In genomic region chr19:26977887-26978639, GRCm38 (mm10) we compare ENCODE assay signal across 11 mouse cellular contexts.
DNase-seq lines count a peak whose midpoint lies in the region; ATAC-seq and TF ChIP-seq lines count a peak whose summit lies in the region.
"Had no signal": no experiment of that assay in that cellular context is flagged by ENCODE, and none has a peak within 500 bp of the region (broad histone marks: within the 10 kb centered on the region; RNA-seq: fewer than 3 reads in every experiment).

No protein-coding gene starts in this region.

- no peak for TF ChIP-seq POLR2A in kidney, adult 2 months (IDR thresholded peaks at IDR 0.05; ENCODE audit: low read depth, low read length)

- no peak overlapping the region for H3K4me3 ChIP-seq in embryonic facial prominence, embryonic 14.5 days (ENCODE audit: low read depth, low read length)
- H3K4me3 ChIP-seq in kidney, adult 2 months (ENCODE audit: insufficient read depth, low read depth, low read length), result no peak overlapping the region
- no peak overlapping the region for H3K4me3 ChIP-seq in midbrain, embryonic 16.5 days (ENCODE audit: low read depth, low read length)
- no peak overlapping the region for H3K4me3 ChIP-seq in intestine, postnatal 0 days (ENCODE audit: low read depth, low read length)
- H3K4me3 ChIP-seq in lung, postnatal 0 days (ENCODE audit: low read depth, low read length), result no peak overlapping the region
- H3K4me3 ChIP-seq: layer of hippocampus, adult 2 months; liver, embryonic 13.5 days had no signal

- H3K27ac ChIP-seq in embryonic facial prominence, embryonic 14.5 days (replicated peaks; ENCODE audit: low read depth, low read length), result no peak overlapping the region
- no peak overlapping the region for H3K27ac ChIP-seq in kidney, adult 2 months (ENCODE audit: insufficient read depth, low read depth, low read length)
- peak overlapping the region; percentile 61 for H3K27ac ChIP-seq in midbrain, embryonic 16.5 days (ENCODE audit: low read length)
- no peak overlapping the region for H3K27ac ChIP-seq in intestine, postnatal 0 days (ENCODE audit: low read depth, low read length)
- H3K27ac ChIP-seq in lung, postnatal 0 days (ENCODE audit: low read length), result no peak overlapping the region
- H3K27ac ChIP-seq: layer of hippocampus, adult 2 months; liver, embryonic 13.5 days had no signal

- no peaks in the 10 kb centered on the region for H3K9me3 ChIP-seq in embryonic facial prominence, embryonic 14.5 days (ENCODE audit: control insufficient read depth, low read length)
- H3K9me3 ChIP-seq in midbrain, embryonic 16.5 days (replicated peaks; ENCODE audit: control insufficient read depth, low read length, poor library complexity, severe bottlenecking), result no peaks in the 10 kb centered on the region
- no peaks in the 10 kb centered on the region for H3K9me3 ChIP-seq in intestine, postnatal 0 days (ENCODE audit: control insufficient read depth)
- H3K9me3 ChIP-seq in lung, postnatal 0 days (ENCODE audit: low read length), result no peaks in the 10 kb centered on the region
- H3K9me3 ChIP-seq: liver, embryonic 13.5 days had no signal

- no peak overlapping the region for H3K9ac ChIP-seq in embryonic facial prominence, embryonic 14.5 days (ENCODE audit: low read depth, low read length)
- H3K9ac ChIP-seq in midbrain, embryonic 16.5 days (ENCODE audit: low read depth, low read length), result peak overlapping the region; percentile 44; the same call in 1 of the 2 replicates
- H3K9ac ChIP-seq in intestine, postnatal 0 days (ENCODE audit: low read depth, low read length), result no peak overlapping the region
- no peak overlapping the region for H3K9ac ChIP-seq in lung, postnatal 0 days (replicated peaks; ENCODE audit: low read depth)
- H3K9ac ChIP-seq: liver, embryonic 13.5 days had no signal

- H3K4me2 ChIP-seq in embryonic facial prominence, embryonic 14.5 days (ENCODE audit: low read depth, low read length), result no peak overlapping the region
- peak overlapping the region; percentile 34 for H3K4me2 ChIP-seq in midbrain, embryonic 16.5 days (ENCODE audit: low read length)
- H3K4me2 ChIP-seq in intestine, postnatal 0 days (replicated peaks; ENCODE audit: low read depth), result no peak overlapping the region
- no peak overlapping the region for H3K4me2 ChIP-seq in lung, postnatal 0 days (replicated peaks; ENCODE audit: low read depth, low read length)
- H3K4me2 ChIP-seq: liver, embryonic 13.5 days had no signal

- H3K27me3 ChIP-seq in embryonic facial prominence, embryonic 14.5 days (replicated peaks; ENCODE audit: control insufficient read depth, insufficient read depth, low read length), result no peaks in the 10 kb centered on the region
- no peaks in the 10 kb centered on the region for H3K27me3 ChIP-seq in kidney, adult 2 months (replicated peaks; ENCODE audit: control insufficient read depth, insufficient read depth, low read length)
- H3K27me3 ChIP-seq in midbrain, embryonic 16.5 days (ENCODE audit: control insufficient read depth, insufficient read depth, low read depth, low read length), result no peaks in the 10 kb centered on the region
- no peaks in the 10 kb centered on the region for H3K27me3 ChIP-seq in intestine, postnatal 0 days (replicated peaks; ENCODE audit: control insufficient read depth, insufficient read depth, low read length)
- no peaks in the 10 kb centered on the region for H3K27me3 ChIP-seq in lung, postnatal 0 days (replicated peaks; ENCODE audit: insufficient read depth, low read length)
- H3K27me3 ChIP-seq: liver, embryonic 13.5 days had no signal

- H3K36me3 ChIP-seq in embryonic facial prominence, embryonic 14.5 days (ENCODE audit: control insufficient read depth, insufficient read depth, low read length), result no peaks in the 10 kb centered on the region
- no peaks in the 10 kb centered on the region for H3K36me3 ChIP-seq in kidney, adult 2 months (ENCODE audit: control insufficient read depth, insufficient read depth, low read length)
- H3K36me3 ChIP-seq in midbrain, embryonic 16.5 days (ENCODE audit: control insufficient read depth, insufficient read depth, low read length), result no peaks in the 10 kb centered on the region
- no peaks in the 10 kb centered on the region for H3K36me3 ChIP-seq in intestine, postnatal 0 days (ENCODE audit: control insufficient read depth, insufficient read depth)
- H3K36me3 ChIP-seq in lung, postnatal 0 days (ENCODE audit: insufficient read depth, low read length), result no peaks in the 10 kb centered on the region
- H3K36me3 ChIP-seq: liver, embryonic 13.5 days had no signal

- no peak for TF ChIP-seq EP300 in lung, postnatal 0 days (IDR thresholded peaks at IDR 0.05)

- no peak; the same call in 1 of the 2 replicates for TF ChIP-seq CTCF in kidney, adult 2 months (conservative IDR thresholded peaks at IDR 0.05; ENCODE audit: insufficient read depth, insufficient read length, low read depth, low read length)
- TF ChIP-seq CTCF in intestine, postnatal 0 days (IDR thresholded peaks at IDR 0.05; ENCODE audit: low read depth), result no peak
- TF ChIP-seq CTCF in lung, postnatal 0 days (IDR thresholded peaks at IDR 0.05), result no peak

- H3K4me1 ChIP-seq in embryonic facial prominence, embryonic 14.5 days (ENCODE audit: control insufficient read depth, insufficient read depth, low read length), result peaks cover 12% of the 10 kb centered on the region
- H3K4me1 ChIP-seq in kidney, adult 2 months (ENCODE audit: control insufficient read depth, insufficient read depth, low read length), result no peaks in the 10 kb centered on the region
- peaks cover 21% of the 10 kb centered on the region for H3K4me1 ChIP-seq in midbrain, embryonic 16.5 days (ENCODE audit: control insufficient read depth, insufficient read depth, low read length)
- no peaks in the 10 kb centered on the region for H3K4me1 ChIP-seq in intestine, postnatal 0 days (replicated peaks; ENCODE audit: control insufficient read depth, insufficient read depth, low read length)
- H3K4me1 ChIP-seq in lung, postnatal 0 days (ENCODE audit: insufficient read depth, low read depth, low read length), result no peaks in the 10 kb centered on the region
- H3K4me1 ChIP-seq: liver, embryonic 13.5 days had no signal

- WGBS in embryonic facial prominence, embryonic 14.5 days, result 57% methylated on average over 14 of the region's 14 CpGs
- WGBS in kidney, adult 2 months, result 38% methylated on average over 14 of the region's 14 CpGs
- 7% methylated on average over 14 of the region's 14 CpGs for WGBS in midbrain, embryonic 16.5 days
- WGBS in intestine, postnatal 0 days, result 60% methylated on average over 14 of the region's 14 CpGs
- WGBS in lung, postnatal 0 days, result 69% methylated on average over 14 of the region's 14 CpGs

- ATAC-seq in embryonic facial prominence, embryonic 14.5 days (ENCODE audit: low read depth), result peak; percentile 53; the same call in 1 of the 2 replicates
- peak; percentile 69 for ATAC-seq in midbrain, embryonic 16.5 days
- no peak for ATAC-seq in intestine, postnatal 0 days
- no peak for ATAC-seq in lung, postnatal 0 days

- peak; percentile 32 for DNase-seq in cerebellum, adult 9-10 months
- DNase-seq in embryonic facial prominence, embryonic 14.5 days (ENCODE audit: low spot score), result peak; percentile 17
- DNase-seq in kidney, adult 2 months, result peak; percentile 51
- DNase-seq in lung, postnatal 0 days (ENCODE audit: low spot score), result no peak
- DNase-seq in right cerebral cortex, postnatal 10 days (ENCODE audit: low spot score in 2 of 2), result no peak
- no peak for DNase-seq in thymus, postnatal 4 days
- DNase-seq: gastrocnemius, postnatal 25 days; liver, embryonic 13.5 days had no signal

Comparison
In these comparisons a context has a peak if more than half of its experiments do, and no peak if none do; other contexts are left out.
1. DNase-seq: peak in cerebellum, adult 9-10 months (single experiment), embryonic facial prominence, embryonic 14.5 days (single experiment) and kidney, adult 2 months (single experiment); none in lung, postnatal 0 days (single experiment), right cerebral cortex, postnatal 10 days (0 of 2) and thymus, postnatal 4 days (single experiment).
2. ATAC-seq: peak in embryonic facial prominence, embryonic 14.5 days (single experiment) and midbrain, embryonic 16.5 days (single experiment); none in intestine, postnatal 0 days (single experiment) and lung, postnatal 0 days (single experiment).